Mouse (Mus musculus) heart, postnatal 36 days (tissue): ENCODE measurements around the gene Stk32b. TPM values are rescaled to one million over a fixed set of nuclear protein-coding genes. Genes with fewer than 3 reads are reported as not detected.

Experiments used
- DNase-seq, 2 experiments: peaks; one replicate each; pipeline ENCODE4 v3.0.0; 2021 to 2022
- intact Hi-C: fragments of 180-260 bp; cut with DNase I; formaldehyde crosslinking; loops from one replicate; pipeline ENCODE4 v1.15.1; 2025
- total RNA-seq, 2 experiments: library from RNA; stranded (reverse); gene quantifications; 2 replicates each; pipeline ENCODE4 v1.2.3; 2021

Gene Stk32b
- total RNA-seq, 2 experiments from 2014 or later = 0.19 to 0.35 TPM

DNA sequence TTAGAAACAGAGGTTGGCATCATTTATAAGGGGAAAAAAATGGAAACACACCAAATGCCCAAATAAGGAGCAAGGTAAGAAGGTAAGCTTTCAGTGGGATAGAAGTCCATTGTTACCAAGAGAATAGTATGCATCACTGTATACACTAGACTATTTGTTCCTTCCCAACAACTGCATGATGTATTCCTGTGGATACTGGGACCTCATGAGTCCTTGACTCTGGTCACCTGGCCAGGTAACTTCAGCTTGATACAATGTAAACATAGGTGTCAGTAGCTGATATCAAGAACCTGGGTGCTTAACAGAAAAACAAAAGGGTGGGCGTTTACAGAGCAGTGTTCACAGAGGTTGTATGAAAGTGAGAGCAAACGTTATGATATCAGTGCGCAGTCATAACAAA lies 24.2 kb downstream of the Stk32b start:
- DNase-seq = no peak
- intact Hi-C loops = no loop called here

DNA sequence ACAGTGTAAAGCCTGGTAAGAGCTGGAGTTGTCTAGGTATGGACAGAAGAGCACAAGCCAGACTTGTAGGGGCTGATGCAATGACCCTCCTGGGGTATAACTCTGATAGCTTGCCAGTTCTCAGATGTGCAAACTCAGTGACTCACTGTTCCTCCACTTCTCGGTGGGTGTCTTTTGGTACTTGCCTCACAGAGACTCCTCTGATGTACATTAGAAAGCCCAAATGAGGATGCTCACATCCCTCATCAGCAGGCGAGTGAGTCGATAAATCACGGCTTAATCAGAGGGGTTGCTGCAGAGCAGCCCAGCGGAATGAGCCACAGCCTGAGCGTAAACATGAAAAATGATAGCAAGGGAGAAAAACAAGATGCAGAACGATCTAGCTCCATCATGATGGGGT lies 46.2 kb downstream of the Stk32b start:
- intact Hi-C loops = no loop called here

DNA sequence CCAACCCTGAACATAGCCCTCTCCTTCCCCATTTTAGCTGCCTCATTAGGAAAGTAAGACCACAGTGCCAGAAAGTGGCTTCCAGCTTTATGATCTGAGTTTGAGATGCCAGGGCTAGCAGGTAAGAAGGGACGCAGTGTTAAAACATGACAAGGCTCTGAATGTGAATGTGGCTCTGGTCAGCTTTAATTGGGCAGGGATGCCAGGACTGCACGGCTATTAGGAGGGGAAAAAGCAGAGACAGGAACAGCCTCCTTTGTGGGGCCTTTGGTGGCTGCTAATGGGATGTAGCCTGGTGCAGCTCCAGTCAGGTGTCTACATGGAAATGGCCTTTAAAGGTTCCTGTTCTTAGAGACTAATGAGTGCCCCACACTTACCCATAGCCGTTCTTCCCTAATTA lies 52.0 kb downstream of the Stk32b start:
- DNase-seq = no peak
- intact Hi-C loops = no loop called here

More for the DNA sequence above, 46.2 kb downstream of the Stk32b start:
- DNase-seq = no peak

DNA sequence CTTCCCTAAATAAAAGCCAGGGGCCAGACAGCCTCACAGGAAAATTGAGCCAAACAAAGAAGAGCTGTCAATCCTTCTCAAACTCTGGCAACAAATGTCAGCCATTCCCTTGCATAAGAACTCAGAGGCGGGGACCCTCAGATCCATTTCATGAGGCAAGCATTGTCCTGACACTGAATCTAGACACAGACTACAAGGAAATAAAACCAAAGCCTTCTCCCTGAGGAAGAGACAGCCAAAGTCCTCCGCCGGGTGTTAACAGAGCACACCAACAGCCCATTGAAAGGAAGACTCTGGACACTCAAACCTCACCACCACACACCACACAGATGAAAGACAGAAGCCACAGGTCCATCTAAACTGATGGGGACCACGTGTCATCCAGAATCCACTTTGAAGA lies 57.8 kb downstream of the Stk32b start:
- intact Hi-C loops = no loop called here
- no peak for DNase-seq

DNA sequence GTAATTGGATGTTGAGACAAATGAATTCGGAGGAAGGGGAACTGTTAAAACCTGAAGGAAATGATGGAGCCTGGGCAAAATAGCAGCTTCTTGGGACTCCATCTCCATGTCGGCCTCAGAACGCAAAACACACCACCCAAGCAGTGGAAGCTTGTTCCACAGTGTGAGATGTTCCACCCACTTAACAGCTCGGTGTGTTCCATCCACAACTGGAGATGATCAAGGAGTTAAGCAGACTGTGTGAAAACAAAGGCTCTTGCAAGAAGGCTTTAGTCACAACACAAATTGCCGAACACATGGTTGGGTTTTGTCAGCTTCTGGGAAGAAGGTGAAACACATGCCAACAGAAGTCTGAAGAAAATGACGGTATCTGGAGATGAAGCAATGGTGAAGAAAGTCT lies 59.2 kb downstream of the Stk32b start:
- intact Hi-C loops = no loop called here
- DNase-seq = no peak

DNA sequence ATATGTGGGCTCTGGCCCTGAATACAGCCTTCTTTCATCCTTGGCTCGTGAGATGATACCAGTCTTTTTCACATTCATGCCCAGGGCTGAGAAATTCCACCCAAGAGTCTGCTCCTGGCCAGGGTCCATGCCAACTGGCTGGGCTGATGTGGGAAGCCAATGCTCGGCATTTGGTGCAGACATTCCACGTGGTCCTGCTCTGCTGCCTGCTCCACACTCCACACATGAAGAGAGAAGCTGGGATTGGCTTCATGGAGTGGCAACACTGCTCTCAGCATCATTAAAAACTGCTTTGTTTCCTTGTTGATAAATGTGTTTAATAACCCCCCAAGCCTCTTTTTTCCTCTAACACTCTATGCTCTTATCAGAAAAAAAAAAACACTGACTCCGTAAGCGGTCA lies 61.8 kb downstream of the Stk32b start:
- intact Hi-C loops = no loop called here
- DNase-seq = no peak

DNA sequence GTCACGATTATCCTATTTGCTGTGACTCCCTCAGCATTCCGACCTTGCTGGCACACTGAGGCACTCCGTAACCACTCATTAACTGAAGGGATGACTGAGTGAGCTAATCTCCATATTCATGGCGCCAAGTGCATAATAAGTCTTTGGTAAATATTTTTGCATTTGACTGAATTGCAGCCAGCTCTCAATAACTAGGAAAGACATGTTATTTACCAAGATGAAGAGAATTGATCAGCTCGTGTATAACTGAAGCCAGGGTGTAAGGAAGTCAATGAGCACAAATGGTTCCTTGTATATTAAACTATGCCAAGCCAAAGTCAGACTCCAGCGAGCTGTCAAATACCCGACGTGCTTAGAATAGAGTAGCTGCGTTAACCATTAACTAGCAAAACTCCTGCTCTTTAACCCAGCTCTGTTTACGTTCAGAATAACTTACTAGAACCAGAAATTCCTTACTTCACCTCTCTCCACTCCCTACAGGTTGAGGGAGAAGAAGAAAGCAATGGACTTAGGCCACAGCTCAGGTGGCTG lies 66.2 kb downstream of the Stk32b start:
- intact Hi-C loops = no loop called here
- no peak for DNase-seq

DNA sequence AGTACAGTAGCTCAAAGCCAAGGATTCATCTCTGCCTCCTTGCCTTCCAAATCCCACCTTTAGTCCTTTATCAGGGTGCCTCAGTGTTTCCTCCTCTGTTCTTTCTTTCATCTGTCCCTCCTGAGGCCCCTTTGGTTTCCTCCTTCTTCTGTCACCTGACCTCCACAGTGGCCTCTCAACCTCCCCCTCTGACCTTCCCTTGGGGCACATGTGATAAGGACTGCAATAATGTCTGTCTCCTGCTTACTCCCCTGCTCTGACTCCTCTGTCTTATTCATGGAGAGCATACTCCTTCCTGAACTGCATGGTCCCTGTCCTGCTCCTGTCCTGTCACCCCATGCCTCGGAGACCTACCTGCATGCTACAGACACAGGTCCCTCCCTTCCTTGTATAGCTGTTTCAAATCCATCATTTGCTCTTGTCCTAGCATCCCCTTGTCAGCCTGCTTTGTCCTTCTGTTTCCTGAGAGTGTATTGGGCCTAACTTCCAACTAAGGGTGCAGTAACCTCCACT lies 66.8 kb downstream of the Stk32b start:
- intact Hi-C loops = no loop called here

DNA sequence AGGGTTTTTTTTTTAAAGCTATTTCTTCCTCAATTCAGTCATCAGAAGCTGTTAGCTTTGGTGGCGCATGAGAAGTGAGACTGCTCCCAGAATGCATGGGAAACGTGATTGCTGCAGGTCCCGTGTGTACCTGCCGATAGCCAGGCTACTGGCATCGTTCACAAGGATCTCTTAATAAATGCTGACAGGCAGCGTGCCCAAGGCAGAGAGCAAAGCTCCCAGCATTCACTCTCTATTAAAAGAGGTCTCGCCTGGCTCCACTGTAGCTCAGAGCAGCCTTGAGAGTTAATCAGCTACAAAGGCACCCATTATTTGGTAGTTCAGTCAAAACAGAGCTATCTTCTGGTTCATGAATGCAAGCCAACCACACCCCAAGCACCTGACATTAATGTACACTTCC lies 72.9 kb downstream of the Stk32b start:
- intact Hi-C loops = no loop called here

More for the DNA sequence above, 66.8 kb downstream of the Stk32b start:
- no peak for DNase-seq

DNA sequence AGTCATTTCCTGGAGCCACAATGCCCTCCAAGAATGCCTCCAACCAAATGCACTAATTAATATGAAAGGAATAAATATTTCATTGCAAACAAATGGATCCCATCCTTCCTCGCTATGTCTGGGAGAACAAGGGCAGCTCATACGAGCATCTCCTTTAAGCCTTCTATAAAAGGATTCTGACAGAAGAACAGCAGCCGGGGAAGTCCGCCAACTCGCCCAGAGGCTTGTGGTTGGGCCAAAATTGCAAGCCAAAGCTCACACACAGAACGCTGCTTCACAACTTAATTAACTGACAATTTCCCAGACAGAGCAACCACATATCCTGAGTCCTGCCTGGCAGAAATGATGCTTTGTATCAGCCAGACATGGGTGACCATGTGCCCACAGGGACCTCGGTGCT lies 74.5 kb downstream of the Stk32b start:
- no peak for DNase-seq
- intact Hi-C loops = no loop called here

More for the DNA sequence above, 72.9 kb downstream of the Stk32b start:
- no peak for DNase-seq

DNA sequence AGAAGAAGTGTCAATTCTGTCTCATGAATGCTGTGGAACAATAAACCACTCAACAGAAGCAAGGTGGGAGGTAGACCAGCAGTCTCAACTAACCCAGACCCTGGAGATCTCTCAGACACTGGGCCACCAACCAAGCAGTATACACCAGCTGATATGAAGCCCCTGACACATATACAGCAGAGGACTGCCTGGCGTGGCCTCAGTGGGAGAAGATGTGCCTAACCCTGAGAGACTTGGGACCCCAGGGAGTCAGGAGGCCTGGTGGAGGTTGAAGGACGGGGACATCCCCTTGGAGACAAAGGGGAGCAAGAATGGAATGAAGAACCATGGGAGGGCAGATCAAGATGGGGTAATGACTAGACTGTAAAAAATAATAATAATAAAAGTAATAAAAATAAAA lies 82.2 kb downstream of the Stk32b start:
- no peak for DNase-seq
- intact Hi-C loops = no loop called here

DNA sequence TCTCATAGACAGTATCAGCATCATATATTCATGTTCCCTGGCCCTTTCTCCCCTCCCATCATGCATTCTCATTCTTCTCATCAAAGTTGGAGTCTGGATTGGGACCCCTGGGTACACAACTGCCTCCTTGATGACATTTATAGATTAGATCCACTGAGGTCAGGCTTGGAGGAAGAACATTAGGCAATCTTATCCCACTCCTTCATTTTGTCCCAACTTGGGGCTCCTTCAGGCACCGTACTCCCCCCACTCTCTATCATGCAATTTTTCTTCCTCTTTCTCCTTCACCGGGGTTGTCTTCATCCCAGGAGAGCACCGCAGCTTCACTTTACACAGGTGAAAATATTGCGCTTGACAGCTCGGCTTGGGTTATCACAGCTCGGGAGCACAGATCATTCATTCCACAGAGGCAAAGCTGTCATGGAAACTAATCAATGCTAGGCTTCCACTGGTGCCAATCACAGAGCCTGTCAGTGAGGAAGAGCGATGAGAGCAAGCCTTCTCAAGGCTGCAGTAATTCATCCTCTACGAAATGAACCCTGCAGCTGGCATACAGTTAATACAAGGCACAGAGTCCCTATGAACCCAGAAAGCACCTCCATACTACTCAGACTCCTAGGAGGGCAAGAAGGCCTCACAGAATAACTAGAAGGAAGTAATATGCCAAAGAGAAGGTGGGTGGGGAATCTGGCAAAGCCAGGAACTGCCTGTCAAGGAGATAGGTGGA lies 89.4 kb downstream of the Stk32b start:
- intact Hi-C loops = no loop called here
- DNase-seq = no peak

DNA sequence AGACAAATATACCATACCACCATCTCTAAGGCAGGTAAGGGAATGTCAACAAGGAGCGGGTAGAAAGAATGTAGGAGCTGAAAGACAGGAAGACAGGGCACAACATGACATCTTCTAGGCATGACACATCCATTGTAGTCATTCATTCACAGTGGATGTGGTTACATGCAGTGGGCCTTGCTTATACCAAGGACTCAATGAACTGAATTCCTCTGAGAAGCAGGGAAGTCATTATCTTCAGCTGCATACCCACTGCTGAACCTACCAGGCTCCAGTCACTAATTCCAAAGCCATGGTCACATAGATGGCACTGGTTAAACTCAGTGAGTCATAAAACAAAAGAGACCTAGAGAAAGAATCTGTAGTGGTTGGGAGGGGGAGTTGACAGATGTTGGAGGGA lies 105.1 kb downstream of the Stk32b start:
- DNase-seq = no peak

DNA sequence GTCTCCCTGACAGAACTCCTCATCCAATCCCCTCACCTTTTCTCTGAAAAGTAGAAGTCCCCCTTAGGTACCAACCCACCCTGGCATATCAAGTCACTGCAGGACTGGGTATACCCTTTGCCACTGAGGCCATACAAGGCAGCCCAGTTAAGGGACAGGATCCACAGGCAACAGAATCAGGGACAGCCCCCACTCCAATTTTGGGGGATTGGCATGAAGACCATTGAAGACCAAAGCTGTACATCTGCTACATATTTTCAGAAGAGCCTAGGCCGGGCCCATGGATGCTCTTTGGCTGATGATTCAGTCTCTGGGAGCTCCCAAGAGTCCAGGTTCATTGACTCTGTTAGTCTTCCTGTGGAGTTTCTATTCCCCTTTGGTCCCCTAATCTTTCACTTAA lies 117.4 kb downstream of the Stk32b start:
- intact Hi-C loops = no loop called here
- no peak for DNase-seq

More for the DNA sequence above, 105.1 kb downstream of the Stk32b start:
- intact Hi-C loops = no loop called here

DNA sequence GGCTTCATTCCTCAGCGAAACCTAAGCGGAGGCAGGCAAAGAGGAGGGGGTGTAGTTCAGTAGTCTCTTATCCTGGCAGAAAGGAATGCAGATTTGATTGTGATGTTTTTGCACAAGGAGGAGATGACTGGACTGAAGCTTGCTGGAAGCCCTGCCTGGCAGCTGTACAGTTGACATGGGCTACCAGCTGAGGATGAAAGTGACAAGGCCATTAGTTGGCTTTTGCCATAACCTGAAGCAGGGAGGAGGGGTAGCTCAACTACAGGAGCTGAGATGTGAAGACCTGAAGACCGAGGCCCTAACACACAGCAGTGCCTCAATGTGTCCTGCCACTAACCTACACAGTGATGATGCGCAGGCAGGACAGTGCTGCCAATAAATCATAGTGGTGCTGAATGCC lies 118.7 kb downstream of the Stk32b start:
- no peak for DNase-seq
- intact Hi-C loops = no loop called here

DNA sequence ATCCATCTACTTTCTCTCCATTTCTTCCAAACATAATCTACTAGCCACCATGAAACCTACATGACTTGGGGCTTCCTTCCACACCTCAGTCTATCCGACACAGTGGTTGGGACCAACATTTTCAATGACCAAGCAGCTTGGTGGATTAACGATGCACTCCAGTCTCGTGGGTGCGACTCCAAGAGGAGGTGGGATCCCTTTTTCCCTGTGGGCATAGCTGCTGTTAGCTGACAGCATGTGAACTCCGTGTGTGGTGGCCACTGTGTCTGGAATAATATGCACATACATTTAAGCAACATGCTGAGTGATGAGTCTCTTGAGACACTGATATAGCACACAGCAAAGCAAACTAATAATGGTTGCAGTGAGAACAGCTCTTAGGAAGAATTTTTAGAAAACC lies 124.6 kb downstream of the Stk32b start:
- no peak for DNase-seq
- intact Hi-C loops = no loop called here

DNA sequence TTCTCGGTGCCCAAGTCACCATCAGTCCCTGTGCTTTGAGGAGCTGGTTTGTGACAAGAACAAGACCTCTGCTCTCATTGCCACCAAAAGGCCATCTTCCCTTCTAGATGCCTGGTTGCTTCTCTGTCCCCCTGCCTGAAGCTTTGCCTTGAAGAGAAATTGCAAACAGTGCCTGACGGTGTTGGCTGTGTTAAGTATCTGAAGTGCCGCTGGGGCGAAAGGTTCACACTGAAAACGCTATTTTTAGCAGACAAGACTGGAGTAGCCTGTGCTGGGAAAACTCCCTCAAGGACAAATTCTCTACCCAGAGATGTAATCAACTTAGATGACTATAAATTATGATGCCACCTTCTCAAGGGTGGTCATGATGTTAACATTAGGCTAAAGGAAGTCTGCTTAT lies 129.1 kb downstream of the Stk32b start:
- no peak for DNase-seq

DNA sequence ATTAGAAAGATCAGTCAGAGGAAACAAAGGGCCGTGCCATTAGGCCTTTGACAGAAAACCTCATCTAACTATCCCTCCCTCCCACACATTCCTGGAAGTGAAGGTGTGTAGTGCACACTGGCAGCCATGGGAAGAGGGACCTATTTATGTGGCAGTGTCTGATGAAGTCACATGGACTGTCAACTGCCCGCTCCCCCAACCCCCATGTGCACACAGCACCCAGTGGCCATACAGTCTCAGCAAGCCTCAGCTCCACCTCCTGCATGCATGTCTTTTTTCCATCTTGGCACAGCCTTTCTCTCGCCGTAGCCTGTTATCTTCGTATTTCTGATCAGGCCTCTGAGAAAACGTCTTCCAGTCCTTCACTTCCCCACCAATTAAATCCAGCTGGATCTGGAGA lies 130.9 kb downstream of the Stk32b start:
- intact Hi-C loops = no loop called here
- no peak for DNase-seq

More for the DNA sequence above, 129.1 kb downstream of the Stk32b start:
- intact Hi-C loops = no loop called here

DNA sequence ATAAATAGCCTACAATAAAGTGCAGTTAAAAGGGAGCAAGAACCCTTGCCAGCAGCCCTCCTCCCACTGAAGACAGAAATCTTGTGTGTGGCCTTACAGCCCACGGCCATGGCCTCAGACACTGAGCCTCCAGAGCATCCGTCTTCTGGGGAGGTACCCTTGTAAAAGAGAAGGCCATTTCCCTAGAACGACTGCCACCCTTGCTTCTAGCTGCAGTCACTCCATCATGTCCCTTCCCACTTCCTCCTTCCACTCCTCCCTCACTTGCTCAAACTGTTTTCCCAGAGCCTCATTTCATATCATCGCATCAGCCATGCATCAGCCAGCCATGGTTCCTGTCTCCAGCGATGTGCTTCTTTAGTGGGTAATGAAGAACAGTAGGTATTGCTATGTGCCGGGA lies 141.5 kb downstream of the Stk32b start:
- intact Hi-C loops = no loop called here
- no peak for DNase-seq

DNA sequence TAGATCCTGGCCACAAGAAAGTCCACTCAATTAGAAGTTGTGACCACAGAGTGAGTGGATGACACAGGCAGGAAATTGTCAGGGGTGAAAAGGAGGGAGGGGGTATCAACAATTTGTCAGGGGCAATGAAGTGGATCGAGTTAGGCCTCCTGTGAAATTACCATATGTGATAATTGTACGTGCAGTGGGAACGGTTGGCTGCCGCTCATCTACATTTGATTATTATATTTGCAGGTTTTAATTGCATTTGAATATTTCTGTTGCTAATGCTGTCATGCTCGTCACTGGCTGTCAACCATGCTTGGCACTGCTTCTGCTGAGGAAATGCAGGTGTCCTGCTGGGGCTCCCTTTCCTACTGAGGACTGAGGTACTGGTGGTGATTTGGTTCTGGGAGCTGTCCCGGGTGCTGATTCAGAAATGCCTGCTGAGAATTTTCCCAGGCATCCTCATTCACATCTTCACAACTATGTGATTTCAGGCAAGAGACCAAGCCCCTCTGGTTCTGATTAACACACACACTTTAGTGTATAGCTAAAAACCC lies 159.6 kb downstream of the Stk32b start:
- DNase-seq = no peak
- intact Hi-C loops = no loop called here

DNA sequence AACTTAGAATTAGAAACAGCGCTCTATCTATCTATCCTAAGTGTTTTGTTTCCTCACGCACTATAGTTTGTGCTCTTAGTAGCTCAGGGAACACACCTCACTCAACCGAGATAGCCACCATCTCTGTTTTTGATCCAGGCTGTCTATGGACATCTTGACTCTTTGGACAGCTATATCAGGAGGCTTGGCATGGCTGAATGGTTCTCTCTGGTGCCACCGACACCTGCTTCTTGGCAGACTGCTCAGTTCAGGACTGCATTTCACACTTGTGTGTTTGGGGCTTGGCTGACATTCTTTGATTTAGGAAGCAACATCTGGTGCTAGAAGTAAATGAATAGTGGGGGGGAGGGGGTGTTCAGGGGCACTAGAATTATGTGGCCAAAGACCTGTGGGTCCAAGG lies 162.7 kb downstream of the Stk32b start:
- no peak for DNase-seq
- intact Hi-C loops = no loop called here

DNA sequence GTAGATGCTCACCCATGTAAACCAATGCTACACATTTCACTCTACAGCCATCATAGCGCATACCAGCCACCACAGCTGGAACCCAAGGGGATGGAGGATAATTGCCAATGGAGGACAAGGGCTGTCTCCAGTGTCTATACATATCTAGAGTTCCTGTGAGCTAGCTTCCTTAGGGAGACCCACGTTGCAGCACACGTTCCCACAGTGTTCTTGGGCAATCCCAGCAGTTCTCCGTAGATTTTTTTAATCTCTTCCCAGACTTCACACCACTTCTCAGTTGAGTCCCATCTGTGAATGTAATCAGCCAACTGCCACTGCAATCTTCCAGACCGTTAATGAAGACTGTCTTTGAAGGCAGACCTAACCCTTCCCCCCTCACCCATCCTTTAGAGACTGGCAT lies 165.3 kb downstream of the Stk32b start:
- intact Hi-C loops = no loop called here
- no peak for DNase-seq
